Mouse (Mus musculus): Measurements from ENCODE around the gene Mrps27.

DNA sequence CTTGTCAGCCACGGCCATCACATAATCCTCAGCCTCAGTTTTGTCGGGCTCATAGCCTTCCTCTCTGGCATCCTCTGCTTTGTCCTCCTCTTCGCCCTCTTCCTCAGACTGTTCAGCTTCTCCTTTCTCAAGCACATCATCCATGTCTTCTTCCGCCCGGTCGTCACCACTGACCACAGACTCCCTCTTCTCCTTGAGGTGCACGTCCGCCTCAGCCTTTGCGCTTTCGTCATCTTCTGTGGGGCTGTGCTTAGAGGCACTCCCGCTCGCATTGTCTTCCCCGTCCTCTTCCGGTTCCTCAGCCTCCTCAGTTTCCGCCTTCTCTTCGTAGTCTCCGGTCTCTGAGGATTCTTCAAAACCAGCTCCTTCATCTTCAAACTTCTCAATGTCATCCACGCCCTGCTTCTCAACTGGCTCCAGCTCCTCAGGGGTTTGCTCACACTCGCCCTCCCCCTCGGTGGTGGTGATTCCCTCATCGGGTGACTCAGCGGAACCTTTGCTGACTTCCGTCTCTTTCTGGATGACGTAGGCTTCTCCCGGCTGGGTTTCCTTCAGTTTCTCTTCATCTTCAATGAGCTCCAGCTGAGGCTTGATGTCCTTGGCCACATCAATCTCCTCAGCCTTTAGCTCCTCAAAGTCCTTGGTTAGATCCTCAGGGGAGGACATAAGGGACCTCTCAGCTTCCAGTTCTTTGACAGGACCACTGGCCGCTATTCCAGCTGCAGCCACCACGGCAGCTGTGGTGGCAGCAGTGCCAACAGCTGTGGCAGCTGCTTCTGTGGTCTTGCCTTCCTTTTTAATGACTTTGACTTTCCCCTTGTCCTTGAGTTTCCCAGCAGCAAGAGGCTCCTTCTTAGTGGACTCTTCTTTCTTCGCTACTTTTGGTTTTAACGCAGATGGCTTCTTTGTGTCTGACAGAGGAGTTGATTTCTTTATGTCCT lies 88.8 kb downstream of the Mrps27 start:
- TF ChIP-seq POLR2A (IDR thresholded peaks at IDR 0.05; ENCODE audit: borderline replicate concordance, low read depth, low read length): no peak
- no peak for TF ChIP-seq CTCF (IDR thresholded peaks at IDR 0.05; ENCODE audit: low read depth, low read length)
